Mouse (Mus musculus) small intestine, adult 2 months (tissue): ENCODE results near the gene Zfp444. TPM values are rescaled to one million over a fixed set of nuclear protein-coding genes. Genes with fewer than 3 reads are reported as not detected.
A peak's percentile ranks its signal among the peaks of the same experiment; 100 is the strongest.

Source experiments
- H3K27ac ChIP-seq: fragments of 200-500 bp; 2 replicates; pipeline ENCODE4 v1.5.1; 2012; ENCODE audit warnings: low read depth, low read length, control low read depth, inconsistent platforms; ENCODE audit not compliant: insufficient read depth
- H3K27me3 ChIP-seq: fragments of 200-500 bp; 2 replicates; pipeline ENCODE4 v1.6.1; 2012; ENCODE audit warnings: mild to moderate bottlenecking, moderate library complexity, low read length, inconsistent platforms; ENCODE audit not compliant: control insufficient read depth, insufficient read depth
- H3K36me3 ChIP-seq: fragments of 200-500 bp; 2 replicates; pipeline ENCODE4 v1.6.1; 2012; ENCODE audit warnings: mild to moderate bottlenecking, low read length, control low read depth, inconsistent platforms; ENCODE audit not compliant: control insufficient read depth, insufficient read depth
- H3K4me1 ChIP-seq: fragments of 200-500 bp; 2 replicates; pipeline ENCODE4 v1.6.1; 2012; ENCODE audit warnings: low read length, inconsistent platforms, mixed read lengths; ENCODE audit not compliant: control insufficient read depth, insufficient read depth, insufficient read length
- H3K4me3 ChIP-seq: fragments of 200-500 bp; 2 replicates; pipeline ENCODE4 v1.5.1; 2012; ENCODE audit warnings: low read depth, mild to moderate bottlenecking, control low read depth, inconsistent platforms, low read length, moderate library complexity
- CTCF ChIP-seq: fragments of 200-500 bp; IDR thresholded peaks from 2 replicates; pipeline ENCODE4 v1.5.1; 2012; ENCODE audit warnings: low read depth, mild to moderate bottlenecking, control low read depth, inconsistent platforms, low read length, moderate library complexity, mixed read lengths; ENCODE audit not compliant: insufficient replicate concordance, insufficient read length; ENCODE audit errors: extremely low read depth
- POLR2A ChIP-seq: fragments of 200-500 bp; IDR thresholded peaks from 2 replicates; pipeline ENCODE4 v1.6.1; 2012; ENCODE audit warnings: low read depth, mild to moderate bottlenecking, control low read depth, inconsistent platforms, low read length, moderate library complexity
- WGBS: fragments of 180-500 bp; shearing (Covaris S2); methylation state at CpG from one replicate; pipeline ENCODE4 v1.1.7; 2018; 5-methylcytosine and 5-hydroxymethylcytosine counted together
- polyA plus RNA-seq: library from polyadenylated mRNA; depleted of rRNA; stranded (reverse); fragments of >200 nt; gene quantifications from 2 replicates; pipeline ENCODE4 v1.2.3, GENCODE M21; 2012

Gene Zfp444
- polyA plus RNA-seq, 1 experiment = 33.9 TPM

DNA sequence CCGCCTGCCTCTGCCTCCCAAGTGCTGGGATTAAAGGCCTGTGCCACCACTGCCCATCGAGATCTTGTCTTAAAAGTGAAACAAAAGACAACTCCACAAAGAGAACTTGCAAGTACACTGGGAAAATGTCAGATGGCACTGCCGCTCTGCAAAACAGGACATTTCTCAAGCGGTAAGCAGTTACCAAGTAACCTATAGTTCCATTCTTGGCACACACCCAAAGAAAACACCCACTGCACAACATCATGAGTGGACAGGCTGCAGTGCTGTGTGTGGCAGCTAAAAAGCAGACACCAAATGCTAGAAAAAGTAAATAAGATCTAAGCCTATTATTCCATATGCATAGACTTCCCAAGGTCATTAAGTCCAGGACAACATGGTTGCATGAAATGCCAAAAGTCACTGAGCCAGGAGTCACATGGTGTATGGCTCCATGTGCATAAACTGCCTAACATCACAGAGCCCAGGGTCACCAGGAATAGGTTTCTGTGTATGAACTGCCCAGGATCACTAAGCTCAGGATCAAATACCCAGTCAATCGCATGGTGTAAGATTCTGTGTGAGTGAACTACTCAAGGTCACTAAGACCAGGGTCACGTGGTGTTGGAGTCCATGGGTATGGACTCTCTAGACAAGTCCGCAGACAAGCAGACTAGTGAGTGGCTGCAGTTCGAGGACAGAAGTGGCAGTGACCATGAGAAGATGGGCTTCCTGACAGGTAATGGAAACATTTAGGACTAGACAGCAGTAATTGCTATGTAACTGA lies 26.4 kb upstream of the Zfp444 start:
- 64% methylated on average over 8 of the region's 8 CpGs for WGBS
- Histone ChIP-seq H3K27ac (0 out of 2 replicates have a peak overlapping the region, but pooled peaks have one; percentile 13), H3K4me3 (no peak overlapping the region), H3K27me3 (no peaks in the 10 kb centered on the region), H3K36me3 (peaks cover 6% of the 10 kb centered on the region), H3K4me1 (peaks cover 13% of the 10 kb centered on the region)
- TF ChIP-seq CTCF = no peak
- no peak for TF ChIP-seq POLR2A

GRCm38 (mm10) chr7:6146194-6146981 lies 25.6 kb upstream of the Zfp444 start:
- 33% methylated on average over 7 of the region's 7 CpGs for WGBS
- H3K27ac ChIP-seq = 0 out of 2 replicates have a peak overlapping the region, but pooled peaks have one; percentile 13
- no peak overlapping the region for H3K4me3 ChIP-seq
- no peaks in the 10 kb centered on the region for H3K27me3 ChIP-seq
- peaks cover 3% of the 10 kb centered on the region; the same call in 1 of the 2 replicates for H3K36me3 ChIP-seq
- H3K4me1 ChIP-seq = peaks cover 19% of the 10 kb centered on the region
- TF ChIP-seq CTCF = no peak
- no peak for TF ChIP-seq POLR2A

DNA sequence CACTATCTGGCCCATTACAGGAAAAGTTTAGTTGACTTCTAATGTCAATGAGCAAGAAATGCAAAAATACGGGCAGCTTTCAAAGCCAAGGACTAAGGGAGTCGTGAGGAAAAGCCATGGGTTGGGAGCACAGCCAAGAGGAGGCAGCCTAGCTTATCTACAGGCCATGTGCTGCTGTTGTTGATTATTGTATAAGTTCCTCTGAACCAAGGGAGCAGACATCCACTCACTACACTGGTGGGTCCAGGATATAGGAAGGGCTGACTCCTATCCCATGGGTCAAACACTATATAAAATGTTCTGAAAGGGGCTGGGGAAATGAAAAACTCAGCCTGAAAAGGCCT lies 25.1 kb upstream of the Zfp444 start:
- H3K4me1 ChIP-seq = peaks cover 21% of the 10 kb centered on the region
- no peak for TF ChIP-seq POLR2A
- TF ChIP-seq CTCF = no peak
- 9% methylated on average over 2 of the region's 2 CpGs for WGBS

GRCm38 (mm10) chr7:6147688-6148087 lies 24.3 kb upstream of the Zfp444 start:
- peak overlapping the region; percentile 25; the same call in 1 of the 2 replicates for H3K27ac ChIP-seq
- 20% methylated on average over 5 of the region's 5 CpGs for WGBS

More for the DNA sequence above, 25.1 kb upstream of the Zfp444 start:
- Histone ChIP-seq H3K36me3 (peaks cover 2% of the 10 kb centered on the region; the same call in 1 of the 2 replicates), H3K27me3 (no peaks in the 10 kb centered on the region), H3K27ac (no peak overlapping the region), H3K4me3 (no peak overlapping the region)

GRCm38 (mm10) chr7:6151266-6151665 lies 20.8 kb upstream of the Zfp444 start:
- H3K4me3 ChIP-seq = no peak overlapping the region
- WGBS = 26% methylated on average over 1 of the region's 1 CpGs
- peaks cover 43% of the 10 kb centered on the region for H3K4me1 ChIP-seq
- no peak for TF ChIP-seq POLR2A
- TF ChIP-seq CTCF = no peak
- no peak overlapping the region for H3K27ac ChIP-seq
- no peaks in the 10 kb centered on the region for H3K36me3 ChIP-seq
- H3K27me3 ChIP-seq = no peaks in the 10 kb centered on the region

More at GRCm38 (mm10) chr7:6147688-6148087, 24.3 kb upstream of the Zfp444 start:
- Histone ChIP-seq H3K4me3 (no peak overlapping the region), H3K36me3 (no peaks in the 10 kb centered on the region), H3K4me1 (peaks cover 26% of the 10 kb centered on the region), H3K27me3 (no peaks in the 10 kb centered on the region)
- TF ChIP-seq POLR2A (no peak), CTCF (no peak)

- no peak for TF ChIP-seq CTCF
- TF ChIP-seq POLR2A = no peak
- WGBS = 21% methylated on average over 3 of the region's 3 CpGs
- H3K27ac ChIP-seq = peak overlapping the region; percentile 40
- peaks cover 41% of the 10 kb centered on the region for H3K4me1 ChIP-seq
- H3K27me3 ChIP-seq = no peaks in the 10 kb centered on the region
- H3K36me3 ChIP-seq = no peaks in the 10 kb centered on the region
- no peak overlapping the region for H3K4me3 ChIP-seq
Observed at GRCm38 (mm10) chr7:6152036-6152435, 20.0 kb upstream of the Zfp444 start.

DNA sequence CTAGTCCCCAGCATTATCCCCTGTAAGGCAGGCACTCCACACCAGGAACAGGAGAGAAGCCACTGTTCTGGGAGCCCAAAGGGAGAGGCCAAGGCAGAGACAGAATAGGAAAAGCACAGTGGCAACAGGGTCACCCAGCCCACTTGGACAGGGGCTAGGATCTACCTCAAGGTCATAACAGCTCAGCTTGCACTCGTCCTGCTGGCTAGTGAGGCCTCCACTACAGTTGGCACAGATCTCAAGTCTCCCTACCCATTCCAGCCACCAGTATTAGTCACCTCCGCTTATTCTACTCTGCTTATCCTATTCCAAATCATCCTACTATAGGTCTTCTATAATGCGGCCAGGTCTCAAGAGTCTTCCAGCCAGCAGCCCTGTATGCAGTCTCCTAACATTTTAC lies 18.9 kb upstream of the Zfp444 start:
- Histone ChIP-seq H3K27me3 (no peaks in the 10 kb centered on the region), H3K4me1 (peaks cover 43% of the 10 kb centered on the region), H3K27ac (peak overlapping the region; percentile 1; the same call in 1 of the 2 replicates), H3K36me3 (no peaks in the 10 kb centered on the region), H3K4me3 (no peak overlapping the region)
- TF ChIP-seq POLR2A = no peak
- TF ChIP-seq CTCF = no peak
- 55% methylated on average over 3 of the region's 3 CpGs for WGBS
